Mouse (Mus musculus) heart, embryonic 14.5 days (tissue): ENCODE results near the gene Cmya5. TPM values are rescaled to one million over a fixed set of nuclear protein-coding genes. Genes with fewer than 3 reads are reported as not detected.

ENCODE experiments used
- ATAC-seq: fragments of 200-750 bp; cut with Nextera tagmentation; 2 replicates; pipeline ENCODE4 v1.8.0; 2017; ENCODE audit warnings: low read depth, moderate TSS enrichment; ENCODE audit not compliant: insufficient number of reproducible peaks, insufficient read depth, low FRiP score
- H3K27ac ChIP-seq, 2 experiments: fragments of 200-500 bp in 1 of 2; fragments of 300-500 bp in 1 of 2; sonication (generic) in 1 of 2; replicated peaks in 1 of 2; 2 replicates each; pipeline ENCODE4 v1.5.1; 2012 to 2014; ENCODE audit warnings: low read depth in 2 of 2, low read length in 2 of 2, control low read depth in 1 of 2, mild to moderate bottlenecking in 1 of 2, mixed read lengths in 1 of 2; ENCODE audit not compliant: control insufficient read depth in 1 of 2, insufficient read depth in 1 of 2
- H3K27me3 ChIP-seq: fragments of 300-500 bp; sonication (generic); 2 replicates; pipeline ENCODE4 v1.6.1; 2014; ENCODE audit warnings: mild to moderate bottlenecking, low read length, control low read depth; ENCODE audit not compliant: control insufficient read depth, insufficient read depth
- H3K36me3 ChIP-seq: fragments of 300-500 bp; sonication (generic); 2 replicates; pipeline ENCODE4 v1.6.1; 2014; ENCODE audit warnings: mild to moderate bottlenecking, control low read depth, low read length, mixed read lengths; ENCODE audit not compliant: control insufficient read depth, insufficient read depth
- H3K4me1 ChIP-seq, 2 experiments: fragments of 200-500 bp in 1 of 2; fragments of 300-500 bp in 1 of 2; sonication (generic) in 1 of 2; 2 replicates each; pipeline ENCODE4 v1.6.1; 2012 to 2014; ENCODE audit warnings: low read length in 2 of 2, control low read depth in 1 of 2, mixed read lengths in 1 of 2; ENCODE audit not compliant: control insufficient read depth in 2 of 2, insufficient read depth in 2 of 2
- H3K4me2 ChIP-seq: fragments of 300-500 bp; sonication (generic); 2 replicates; pipeline ENCODE4 v1.6.1; 2014; ENCODE audit warnings: mild to moderate bottlenecking, low read length
- H3K4me3 ChIP-seq, 2 experiments: fragments of 200-500 bp in 1 of 2; fragments of 300-500 bp in 1 of 2; sonication (generic) in 1 of 2; 2 replicates each; pipeline ENCODE4 v1.5.1; 2012 to 2014; ENCODE audit warnings: low read length in 2 of 2, mild to moderate bottlenecking in 2 of 2, control low read depth in 1 of 2, low read depth in 1 of 2, moderate library complexity in 1 of 2; ENCODE audit not compliant: control insufficient read depth in 1 of 2, insufficient read depth in 1 of 2
- H3K9ac ChIP-seq: fragments of 300-500 bp; sonication (generic); 2 replicates; pipeline ENCODE4 v1.6.1; 2014; ENCODE audit warnings: mild to moderate bottlenecking, low read length
- H3K9me3 ChIP-seq: fragments of 300-500 bp; sonication (generic); 2 replicates; pipeline ENCODE4 v1.6.1; 2016; ENCODE audit warnings: low read length, control low read depth; ENCODE audit not compliant: control insufficient read depth
- WGBS: fragments of 180-500 bp; shearing (Covaris S2); extraction: QIAGEN DNeasy Blood & Tissue Kit; methylation state at CpG from one replicate; pipeline ENCODE4 v1.1.7; 2014; 5-methylcytosine and 5-hydroxymethylcytosine counted together
- polyA plus RNA-seq: library from polyadenylated mRNA; unstranded; fragments of >200 nt; fragmentation: Nextera tagmentation; extraction: Ambion mirVana; gene quantifications from 2 replicates; pipeline ENCODE4 v1.2.1, GENCODE M21; 2014

The Cmya5 gene
- polyA plus RNA-seq, 1 experiment from 2014 or later = 11.3 TPM

- no peak overlapping the region for H3K4me3 ChIP-seq
- no peak overlapping the region for H3K4me2 ChIP-seq
- ATAC-seq = no peak
- WGBS = 85% methylated on average over 4 of the region's 4 CpGs
- H3K4me1 ChIP-seq = peaks cover 3 to 5% of the 10 kb centered on the region in 2 experiments; a peak in 3 of 4 replicates
- 0 out of 2 replicates have a peak, but pooled peaks cover 12% of the 10 kb centered on the region for H3K36me3 ChIP-seq
- no peak overlapping the region for H3K27ac ChIP-seq
- H3K9me3 ChIP-seq = no peaks in the 10 kb centered on the region
- no peaks in the 10 kb centered on the region for H3K27me3 ChIP-seq
- H3K9ac ChIP-seq = no peak overlapping the region
Observed at GRCm38 (mm10) chr13:93061311-93061710, 83.2 kb downstream of the Cmya5 start.

- Histone ChIP-seq H3K27ac (no peak overlapping the region), H3K9ac (no peak overlapping the region), H3K4me3 (no peak overlapping the region), H3K4me1 (peaks cover 3 to 5% of the 10 kb centered on the region in 2 experiments; a peak in 3 of 4 replicates), H3K27me3 (no peaks in the 10 kb centered on the region), H3K36me3 (0 out of 2 replicates have a peak, but pooled peaks cover 16% of the 10 kb centered on the region), H3K9me3 (no peaks in the 10 kb centered on the region), H3K4me2 (no peak overlapping the region)
- 73% methylated on average over 3 of the region's 3 CpGs for WGBS
- ATAC-seq = no peak
Observed at GRCm38 (mm10) chr13:93060437-93060836, 84.1 kb downstream of the Cmya5 start.

GRCm38 (mm10) chr13:93058551-93059011 lies 85.9 kb downstream of the Cmya5 start:
- H3K9me3 ChIP-seq = no peaks in the 10 kb centered on the region
- no peak overlapping the region for H3K4me3 ChIP-seq
- no peaks in the 10 kb centered on the region for H3K27me3 ChIP-seq
- H3K27ac ChIP-seq = no peak overlapping the region
- WGBS = 73% methylated on average over 5 of the region's 5 CpGs
- 0 out of 2 replicates have a peak, but pooled peaks cover 16% of the 10 kb centered on the region for H3K36me3 ChIP-seq
- no peak for ATAC-seq
- no peak overlapping the region for H3K4me2 ChIP-seq
- no peak overlapping the region for H3K9ac ChIP-seq
- peaks cover 3 to 5% of the 10 kb centered on the region in 2 experiments; a peak in 3 of 4 replicates for H3K4me1 ChIP-seq

- WGBS = 85% methylated on average over 7 of the region's 7 CpGs
- no peak overlapping the region for H3K27ac ChIP-seq
Observed at GRCm38 (mm10) chr13:93057492-93058260, 86.8 kb downstream of the Cmya5 start.

GRCm38 (mm10) chr13:93056091-93056490 lies 88.4 kb downstream of the Cmya5 start:
- Histone ChIP-seq H3K27ac (no peak overlapping the region), H3K9ac (no peak overlapping the region), H3K4me3 (no peak overlapping the region), H3K36me3 (0 out of 2 replicates have a peak, but pooled peaks cover 10% of the 10 kb centered on the region), H3K27me3 (no peaks in the 10 kb centered on the region), H3K4me2 (no peak overlapping the region), H3K4me1 (peaks cover 3 to 8% of the 10 kb centered on the region in 2 experiments), H3K9me3 (no peaks in the 10 kb centered on the region)
- WGBS = 83% methylated on average over 1 of the region's 1 CpGs
- no peak for ATAC-seq

More at GRCm38 (mm10) chr13:93057492-93058260, 86.8 kb downstream of the Cmya5 start:
- Histone ChIP-seq H3K9ac (no peak overlapping the region), H3K9me3 (no peaks in the 10 kb centered on the region), H3K4me3 (no peak overlapping the region), H3K36me3 (0 out of 2 replicates have a peak, but pooled peaks cover 16% of the 10 kb centered on the region), H3K4me2 (no peak overlapping the region), H3K4me1 (peaks cover 0 to 5% of the 10 kb centered on the region in 2 experiments; a peak in 2 of 4 replicates), H3K27me3 (no peaks in the 10 kb centered on the region)
- no peak for ATAC-seq

- H3K4me3 ChIP-seq = no peak overlapping the region
- no peak overlapping the region for H3K9ac ChIP-seq
- H3K9me3 ChIP-seq = no peaks in the 10 kb centered on the region
- no peak overlapping the region for H3K4me2 ChIP-seq
- peak overlapping the region; percentile 40 to 51 for H3K27ac ChIP-seq
- H3K36me3 ChIP-seq = peaks cover 17% of the 10 kb centered on the region; the same call in 1 of the 2 replicates
- H3K4me1 ChIP-seq = peaks cover 8 to 22% of the 10 kb centered on the region in 2 experiments
- no peaks in the 10 kb centered on the region for H3K27me3 ChIP-seq
- ATAC-seq = peak; percentile 73
- WGBS = 31% methylated on average over 5 of the region's 5 CpGs
Observed at GRCm38 (mm10) chr13:93051483-93051882, 93.0 kb downstream of the Cmya5 start.

- H3K9ac ChIP-seq = no peak overlapping the region
- no peak for ATAC-seq
- no peak overlapping the region for H3K4me3 ChIP-seq
- H3K36me3 ChIP-seq = peaks cover 41% of the 10 kb centered on the region
- H3K27ac ChIP-seq = no peak overlapping the region
- no peak overlapping the region for H3K4me2 ChIP-seq
- no peaks in the 10 kb centered on the region for H3K4me1 ChIP-seq
- H3K9me3 ChIP-seq = no peaks in the 10 kb centered on the region
- H3K27me3 ChIP-seq = no peaks in the 10 kb centered on the region
- WGBS = 79% methylated on average over 9 of the region's 9 CpGs
Observed at GRCm38 (mm10) chr13:93041021-93041420, 103.5 kb downstream of the Cmya5 start.
